Mouse (Mus musculus): ENCODE measurements at regions not wholly inside any gene's neighbourhood (a gene's known extent, or its start where the extent isn't known, plus 50 kb on each side); places are given as distances from the start of the nearest gene placed in this dataset.
"Not testable (repeated sequence)": the region's sequence is repeated elsewhere in the genome, so short reads cannot be mapped to it uniquely, and the experiment has no call there.

GRCm38 (mm10) chr10:46046094-46046749 lies 468.6 kb downstream of the Hace1 start:
- ATAC-seq (replicated peaks in 1 of 2; ENCODE audit: insufficient read depth in 1 of 2, low FRiP score in 2 of 2, low TSS enrichment in 1 of 2, low read depth in 1 of 2, poor library complexity in 2 of 2, severe bottlenecking in 2 of 2), result no peak

- no peak for ATAC-seq (replicated peaks in 1 of 2; ENCODE audit: insufficient read depth in 1 of 2, low FRiP score in 2 of 2, low TSS enrichment in 1 of 2, low read depth in 1 of 2, poor library complexity in 2 of 2, severe bottlenecking in 2 of 2)
Measured at GRCm38 (mm10) chr10:46046890-46047414, 469.3 kb downstream of the Hace1 start.

GRCm38 (mm10) chr10:46047591-46047990 lies 470.0 kb downstream of the Hace1 start:
- ATAC-seq (replicated peaks in 1 of 2; ENCODE audit: insufficient read depth in 1 of 2, low FRiP score in 2 of 2, low TSS enrichment in 1 of 2, low read depth in 1 of 2, poor library complexity in 2 of 2, severe bottlenecking in 2 of 2), result no peak

- peak in 1 of 2 experiments; percentile 69; a peak in 1 of 4 replicates for ATAC-seq (replicated peaks in 1 of 2; ENCODE audit: insufficient read depth in 1 of 2, low FRiP score in 2 of 2, low TSS enrichment in 1 of 2, low read depth in 1 of 2, poor library complexity in 2 of 2, severe bottlenecking in 2 of 2)
Measured at GRCm38 (mm10) chr10:46057362-46058198, 480.0 kb downstream of the Hace1 start.

GRCm38 (mm10) chr10:46058199-46058472 lies 480.5 kb downstream of the Hace1 start:
- ATAC-seq (replicated peaks in 1 of 2; ENCODE audit: insufficient read depth in 1 of 2, low FRiP score in 2 of 2, low TSS enrichment in 1 of 2, low read depth in 1 of 2, poor library complexity in 2 of 2, severe bottlenecking in 2 of 2), result no peak

- ATAC-seq (replicated peaks in 1 of 2; ENCODE audit: insufficient read depth in 1 of 2, low FRiP score in 2 of 2, low TSS enrichment in 1 of 2, low read depth in 1 of 2, poor library complexity in 2 of 2, severe bottlenecking in 2 of 2), result no peak
Measured at GRCm38 (mm10) chr10:46059285-46059684, 481.7 kb downstream of the Hace1 start.

GRCm38 (mm10) chr10:46063831-46064230 lies 486.2 kb downstream of the Hace1 start:
- ATAC-seq (replicated peaks in 1 of 2; ENCODE audit: insufficient read depth in 1 of 2, low FRiP score in 2 of 2, low TSS enrichment in 1 of 2, low read depth in 1 of 2, poor library complexity in 2 of 2, severe bottlenecking in 2 of 2), result no peak

- ATAC-seq (replicated peaks in 1 of 2; ENCODE audit: insufficient read depth in 1 of 2, low FRiP score in 2 of 2, low TSS enrichment in 1 of 2, low read depth in 1 of 2, poor library complexity in 2 of 2, severe bottlenecking in 2 of 2), result no peak
Measured at GRCm38 (mm10) chr10:46070766-46071165, 493.1 kb downstream of the Hace1 start.

GRCm38 (mm10) chr10:46071220-46071619 lies 493.6 kb downstream of the Hace1 start:
- ATAC-seq (replicated peaks in 1 of 2; ENCODE audit: insufficient read depth in 1 of 2, low FRiP score in 2 of 2, low TSS enrichment in 1 of 2, low read depth in 1 of 2, poor library complexity in 2 of 2, severe bottlenecking in 2 of 2), result no peak

GRCm38 (mm10) chr10:46071810-46072549 lies 494.4 kb downstream of the Hace1 start:
- ATAC-seq (replicated peaks in 1 of 2; ENCODE audit: insufficient read depth in 1 of 2, low FRiP score in 2 of 2, low TSS enrichment in 1 of 2, low read depth in 1 of 2, poor library complexity in 2 of 2, severe bottlenecking in 2 of 2), result no peak

- no peak for ATAC-seq (replicated peaks in 1 of 2; ENCODE audit: insufficient read depth in 1 of 2, low FRiP score in 2 of 2, low TSS enrichment in 1 of 2, low read depth in 1 of 2, poor library complexity in 2 of 2, severe bottlenecking in 2 of 2)
Measured at GRCm38 (mm10) chr10:46072550-46073470, 495.2 kb downstream of the Hace1 start.

GRCm38 (mm10) chr10:46087766-46088165 lies 510.1 kb downstream of the Hace1 start:
- ATAC-seq (replicated peaks in 1 of 2; ENCODE audit: insufficient read depth in 1 of 2, low FRiP score in 2 of 2, low TSS enrichment in 1 of 2, low read depth in 1 of 2, poor library complexity in 2 of 2, severe bottlenecking in 2 of 2), result no peak

GRCm38 (mm10) chr10:46100837-46101236 lies 523.2 kb downstream of the Hace1 start:
- no peak for ATAC-seq (replicated peaks in 1 of 2; ENCODE audit: insufficient read depth in 1 of 2, low FRiP score in 2 of 2, low TSS enrichment in 1 of 2, low read depth in 1 of 2, poor library complexity in 2 of 2, severe bottlenecking in 2 of 2)

GRCm38 (mm10) chr10:46108810-46109209 lies 531.2 kb downstream of the Hace1 start:
- ATAC-seq (replicated peaks in 1 of 2; ENCODE audit: insufficient read depth in 1 of 2, low FRiP score in 2 of 2, low TSS enrichment in 1 of 2, low read depth in 1 of 2, poor library complexity in 2 of 2, severe bottlenecking in 2 of 2), result no peak

GRCm38 (mm10) chr10:46114631-46115130 lies 537.1 kb downstream of the Hace1 start:
- ATAC-seq (replicated peaks in 1 of 2; ENCODE audit: insufficient read depth in 1 of 2, low FRiP score in 2 of 2, low TSS enrichment in 1 of 2, low read depth in 1 of 2, poor library complexity in 2 of 2, severe bottlenecking in 2 of 2), result no peak

- ATAC-seq (replicated peaks in 1 of 2; ENCODE audit: insufficient read depth in 1 of 2, low FRiP score in 2 of 2, low TSS enrichment in 1 of 2, low read depth in 1 of 2, poor library complexity in 2 of 2, severe bottlenecking in 2 of 2), result not testable (repeated sequence)
Measured at GRCm38 (mm10) chr10:46122409-46122808, 544.8 kb downstream of the Hace1 start.

GRCm38 (mm10) chr10:46123795-46124194 lies 546.2 kb downstream of the Hace1 start:
- no peak for ATAC-seq (replicated peaks in 1 of 2; ENCODE audit: insufficient read depth in 1 of 2, low FRiP score in 2 of 2, low TSS enrichment in 1 of 2, low read depth in 1 of 2, poor library complexity in 2 of 2, severe bottlenecking in 2 of 2)
